Mouse (Mus musculus): ENCODE measurements around the gene Pigt.
A peak's percentile ranks its signal among the peaks of the same experiment; 100 is the strongest.

Gene Pigt

DNA sequence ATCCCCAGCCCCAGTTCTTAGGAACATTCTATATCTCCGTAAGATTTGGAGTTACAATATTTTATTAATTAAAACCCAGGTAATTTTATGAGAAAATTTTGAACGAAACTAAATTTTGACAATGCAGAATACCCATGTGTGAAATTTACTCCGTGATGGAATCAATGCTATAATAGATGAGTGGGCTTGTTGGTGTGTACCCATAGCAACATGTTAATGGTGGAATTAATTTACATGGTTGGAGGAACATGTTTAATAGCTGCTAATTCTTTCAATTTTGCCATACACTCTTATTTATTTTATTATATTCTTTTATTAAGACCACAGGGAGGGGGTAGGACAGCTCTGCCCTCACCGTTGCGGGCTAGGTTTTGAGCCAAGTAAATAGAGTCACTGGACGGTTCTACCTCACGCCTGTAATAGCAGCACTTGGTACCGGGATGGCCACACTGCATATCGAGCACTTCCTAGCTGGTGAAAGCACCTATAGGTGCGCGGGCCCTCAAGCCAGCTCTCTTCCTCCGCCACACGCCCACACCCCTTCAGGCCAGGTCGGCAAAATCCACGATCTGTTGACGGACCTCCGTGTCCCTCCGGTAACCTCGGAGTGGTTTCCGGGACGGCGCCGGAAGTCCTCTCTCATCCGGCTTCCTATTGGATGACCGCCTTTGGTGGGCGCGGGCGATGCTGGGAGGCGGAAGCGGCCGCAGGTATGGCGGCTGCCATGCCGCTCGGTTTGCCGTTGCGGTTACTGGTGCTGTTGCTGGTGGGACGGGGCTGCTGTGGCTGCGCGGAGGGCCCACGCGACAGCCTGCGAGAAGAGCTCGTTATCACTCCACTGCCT lies at the start of gene Pigt:
Gene Pigt (plus strand): TSS at position 674 of the 844 bp plus-strand sequence.
- DNase-seq, result peak; percentile 88 to 91

DNA sequence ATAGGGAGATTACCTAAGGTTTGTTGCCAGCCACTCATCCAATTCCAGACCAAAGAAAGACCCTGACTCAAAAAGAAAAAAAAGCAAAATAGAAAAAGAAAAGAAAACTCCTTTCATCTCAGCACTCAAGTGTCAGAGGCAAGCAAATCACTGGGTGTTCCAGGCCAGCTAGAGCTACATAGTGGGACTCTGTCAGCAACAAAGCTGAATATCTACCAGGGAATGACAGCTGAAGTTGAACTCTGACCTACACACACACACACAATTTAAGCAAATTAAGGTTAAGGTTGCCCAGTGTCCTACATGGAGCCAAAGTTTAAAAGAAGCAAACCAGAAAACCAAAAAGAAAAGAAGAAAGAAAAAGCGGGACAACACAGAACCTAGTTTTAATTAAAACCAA lies 49.2 kb upstream of the Pigt start:
- DNase-seq, result no peak

DNA sequence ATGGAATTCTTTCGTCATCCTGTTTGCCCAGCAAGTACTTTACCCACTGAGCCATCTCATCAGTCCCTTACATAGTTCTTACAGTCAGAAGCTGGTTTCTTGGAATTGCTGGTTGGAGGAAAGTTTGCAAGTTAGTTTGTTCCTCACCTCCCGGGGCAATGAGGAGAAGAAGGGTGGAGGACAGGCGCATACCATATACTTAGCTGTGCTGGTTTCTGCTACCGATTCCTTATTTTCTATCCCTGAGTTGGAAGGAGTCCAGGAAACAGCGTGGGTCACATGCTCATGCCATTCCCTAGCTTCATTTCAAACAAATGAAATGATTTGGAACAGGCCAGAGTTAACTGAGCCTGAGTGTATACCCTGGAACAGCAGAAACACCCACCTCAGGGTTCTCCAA lies 48.4 kb upstream of the Pigt start:
- DNase-seq, result no peak

GRCm38 (mm10) chr2:164449341-164450042 lies 47.8 kb upstream of the Pigt start:
- peak in 1 of 2 experiments; percentile 66 for DNase-seq

- peak in 1 of 2 experiments; percentile 68 for DNase-seq
These were observed 45.2 kb upstream of the Pigt start for GRCm38 (mm10) chr2:164452000-164452676.

- DNase-seq, result peak in 1 of 2 experiments; percentile 60
These were observed 44.1 kb upstream of the Pigt start for GRCm38 (mm10) chr2:164453047-164453757.

- no peak for DNase-seq
These were observed 43.3 kb upstream of the Pigt start for GRCm38 (mm10) chr2:164453887-164454500.

DNA sequence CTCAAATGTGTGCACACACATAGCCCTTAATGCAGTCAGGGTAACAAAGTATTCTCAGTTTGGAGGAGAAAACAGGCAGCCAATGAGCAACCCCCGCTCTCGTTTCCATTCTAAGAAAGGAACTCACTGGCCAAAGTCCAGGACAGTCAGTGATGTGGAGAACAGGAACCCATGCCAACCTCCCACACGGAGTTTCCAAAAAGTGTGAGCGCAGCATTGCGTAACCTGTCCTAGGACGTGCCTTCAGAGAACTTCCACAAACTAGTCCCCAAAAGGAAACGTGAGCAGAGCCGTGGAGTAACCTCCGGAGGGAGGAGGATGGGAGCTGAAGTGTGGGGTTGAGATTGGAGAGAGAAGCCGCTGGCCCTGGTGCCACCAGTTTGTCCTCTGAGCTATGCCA lies 42.5 kb upstream of the Pigt start:
- peak; percentile 89 to 93 for DNase-seq

- DNase-seq, result peak in 1 of 2 experiments; percentile 48
These were observed 41.7 kb upstream of the Pigt start for GRCm38 (mm10) chr2:164455421-164456190.

DNA sequence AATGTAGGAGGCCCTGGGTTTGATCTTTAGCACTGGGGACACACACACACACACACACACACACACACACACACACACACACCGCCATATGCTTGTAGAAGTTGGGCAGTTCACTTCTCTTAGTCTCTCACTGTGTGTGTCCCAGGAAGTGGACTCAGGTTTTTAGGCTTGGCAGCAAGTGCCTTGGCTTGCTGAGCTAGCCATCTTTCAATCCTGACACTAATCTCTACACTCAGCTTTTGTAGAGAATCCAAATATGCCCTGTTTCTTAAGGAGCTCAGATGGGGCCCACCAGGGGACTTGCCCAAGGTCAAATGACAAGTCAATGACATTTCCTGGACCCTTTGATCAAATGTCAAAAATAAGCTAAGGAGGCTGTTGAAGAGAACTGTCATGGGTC lies 40.9 kb upstream of the Pigt start:
- no peak for DNase-seq

GRCm38 (mm10) chr2:164456864-164457300 lies 40.4 kb upstream of the Pigt start, which contains the start of gene Sys1:
TSS of gene Sys1 (plus strand) at chr2:164456964.
- no peak for DNase-seq

GRCm38 (mm10) chr2:164457942-164458341 lies 39.4 kb upstream of the Pigt start:
- DNase-seq, result peak; percentile 80 to 89

GRCm38 (mm10) chr2:164458535-164458934 lies 38.8 kb upstream of the Pigt start:
- peak; percentile 60 to 74 for DNase-seq

GRCm38 (mm10) chr2:164460745-164461551 lies 36.4 kb upstream of the Pigt start, which contains the start of gene Gm20458:
TSS of gene Gm20458 (plus strand) at chr2:164460967.
- peak; percentile 98 for DNase-seq

DNA sequence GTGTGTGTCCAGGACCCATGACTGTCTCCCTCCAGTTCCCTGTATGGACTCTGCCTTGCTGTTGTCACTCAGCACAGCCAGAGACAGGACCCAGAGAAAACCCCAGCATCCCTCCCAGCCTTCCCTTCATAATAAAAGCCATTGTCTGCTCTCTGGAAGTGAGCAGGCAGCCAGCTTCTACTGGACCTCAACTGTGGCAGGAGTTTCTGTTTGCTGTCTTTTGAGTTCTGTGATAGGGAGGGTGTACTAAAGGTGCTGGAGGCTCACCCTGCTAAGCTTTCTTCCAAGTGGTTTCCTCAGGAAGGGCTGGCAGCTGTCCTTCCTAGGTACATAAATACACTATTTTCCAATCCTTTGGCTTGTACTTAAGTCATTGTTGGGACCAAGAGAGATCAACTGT lies 32.2 kb upstream of the Pigt start:
- no peak for DNase-seq

DNA sequence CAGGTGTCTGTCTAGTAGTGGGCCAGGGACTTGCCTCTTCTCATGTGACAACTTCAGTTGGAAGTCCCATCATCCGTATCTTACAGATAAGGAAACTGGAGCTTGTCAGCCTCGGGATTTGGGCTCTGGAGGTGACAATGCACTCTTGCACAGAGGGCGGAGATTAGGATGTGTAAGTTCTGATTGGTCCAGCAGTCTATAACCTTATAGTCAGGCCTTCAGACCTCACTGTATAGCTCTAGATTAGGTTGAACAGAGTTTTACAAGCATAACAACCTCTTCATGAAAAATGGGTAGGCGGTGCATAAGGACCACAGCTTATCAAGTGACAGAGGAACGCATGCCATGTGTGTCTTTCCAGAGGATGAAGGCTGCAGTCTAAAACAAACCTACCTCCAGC lies 30.5 kb upstream of the Pigt start:
- DNase-seq, result no peak

GRCm38 (mm10) chr2:164470254-164470653 lies 27.1 kb upstream of the Pigt start:
- DNase-seq, result peak; percentile 54 to 80

GRCm38 (mm10) chr2:164473624-164474023 lies 23.7 kb upstream of the Pigt start, which contains the start of gene Trp53tg5:
TSS of gene Trp53tg5 (minus strand) at chr2:164473724.
- DNase-seq, result no peak

DNA sequence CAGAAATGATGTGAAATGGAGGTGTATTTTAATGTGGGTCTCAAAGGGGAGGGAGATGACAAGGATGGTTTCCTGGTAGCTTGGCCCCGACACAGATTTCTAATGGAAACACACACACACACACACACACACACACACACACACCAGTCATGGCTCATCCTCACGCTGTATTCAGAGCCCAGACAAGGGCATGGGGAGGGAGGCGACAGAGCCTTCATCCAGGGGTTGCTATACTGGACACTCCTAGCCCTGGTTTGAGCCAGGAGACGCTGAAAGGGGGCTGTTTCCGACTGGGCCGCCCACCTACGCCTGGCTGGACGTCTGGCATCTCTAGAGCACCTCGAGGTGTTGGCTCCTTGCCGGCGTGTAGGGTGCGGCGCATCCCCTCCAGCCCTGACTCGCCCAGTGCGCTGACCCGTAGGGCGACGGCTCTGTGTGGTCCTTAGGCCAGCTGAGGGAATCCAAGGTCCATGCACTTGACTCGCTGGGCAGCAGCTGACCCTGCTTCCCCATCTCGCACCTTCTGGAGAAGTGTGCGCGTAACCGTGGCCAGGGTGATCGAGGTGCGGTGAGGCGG lies 11.6 kb upstream of the Pigt start, which contains the start of gene Dbndd2:
Gene Dbndd2 (plus strand): TSS at position 426 of the 577 bp plus-strand sequence.
- peak; percentile 64 to 75 for DNase-seq
